8 mouse cellular contexts compared by ENCODE assay signal in genomic region chr8:83567668-83568067, GRCm38 (mm10). TPM values are rescaled to one million over a fixed set of nuclear protein-coding genes. Genes with fewer than 3 reads are reported as not detected.
DNase-seq lines count a peak whose midpoint lies in the region; ATAC-seq and TF ChIP-seq lines count a peak whose summit lies in the region.
"Had no signal": no experiment of that assay in that cellular context is flagged by ENCODE, and none has a peak within 500 bp of the region (broad histone marks: within the 10 kb centered on the region; RNA-seq: fewer than 3 reads in every experiment).

No protein-coding gene starts in this region.

- ATAC-seq in embryonic facial prominence, embryonic 14.5 days (ENCODE audit: low read depth): no peak
- ATAC-seq in hindbrain, postnatal 0 days: no peak
- ATAC-seq in midbrain, embryonic 15.5 days (replicated peaks): no peak

- peak overlapping the region; percentile 74 for H3K4me2 ChIP-seq in embryonic facial prominence, embryonic 14.5 days (ENCODE audit: low read depth, low read length)
- peak overlapping the region; percentile 96 for H3K4me2 ChIP-seq in hindbrain, postnatal 0 days (ENCODE audit: low read depth, low read length)
- H3K4me2 ChIP-seq in midbrain, embryonic 15.5 days: peak overlapping the region; percentile 84

- H3K27ac ChIP-seq in left cerebral cortex, adult 2 months: no peak overlapping the region; the same call in 1 of the 2 replicates
- no peak overlapping the region for H3K27ac ChIP-seq in embryonic facial prominence, embryonic 14.5 days (replicated peaks; ENCODE audit: low read depth, low read length)
- peak overlapping the region; percentile 87; the same call in 1 of the 2 replicates for H3K27ac ChIP-seq in hindbrain, postnatal 0 days
- H3K27ac ChIP-seq in midbrain, embryonic 15.5 days: no peak overlapping the region

- H3K27me3 ChIP-seq in embryonic facial prominence, embryonic 14.5 days (replicated peaks; ENCODE audit: control insufficient read depth, insufficient read depth, low read length): no peaks in the 10 kb centered on the region
- no peaks in the 10 kb centered on the region for H3K27me3 ChIP-seq in hindbrain, postnatal 0 days (ENCODE audit: insufficient read depth, low read length)
- H3K27me3 ChIP-seq in midbrain, embryonic 15.5 days (replicated peaks): no peaks in the 10 kb centered on the region

- no peak for DNase-seq in left cerebral cortex, adult 2 months (ENCODE audit: extremely low spot score in 1 of 2, low spot score in 2 of 2)
- no peak for DNase-seq in left cerebral cortex, adult 8-10 months (ENCODE audit: low spot score in 2 of 2)
- no peak for DNase-seq in embryonic facial prominence, embryonic 14.5 days (ENCODE audit: low spot score)
- no peak for DNase-seq in hindbrain, postnatal 0 days (ENCODE audit: low spot score)
- no peak for DNase-seq in ovary, postnatal 10 days (ENCODE audit: low spot score)
- no peak for DNase-seq in gastrocnemius, postnatal 36 days

- WGBS in embryonic facial prominence, embryonic 14.5 days: 50% methylated on average over 3 of the region's 3 CpGs
- 59% methylated on average over 3 of the region's 3 CpGs for WGBS in hindbrain, postnatal 0 days
- 58% methylated on average over 3 of the region's 3 CpGs for WGBS in midbrain, embryonic 15.5 days

- H3K9ac ChIP-seq in embryonic facial prominence, embryonic 14.5 days (ENCODE audit: low read depth, low read length): peak overlapping the region; percentile 78
- H3K9ac ChIP-seq in hindbrain, postnatal 0 days (replicated peaks; ENCODE audit: low read length): peak overlapping the region; percentile 82
- H3K9ac ChIP-seq in midbrain, embryonic 15.5 days: peak overlapping the region; percentile 75; the same call in 1 of the 2 replicates

- no peak for TF ChIP-seq CTCF in left cerebral cortex, adult 2 months (IDR thresholded peaks at IDR 0.05)
- no peak for TF ChIP-seq CTCF in hindbrain, postnatal 0 days (IDR thresholded peaks at IDR 0.05; ENCODE audit: low read depth)

- no peaks in the 10 kb centered on the region; the same call in none of the 2 replicates for H3K4me1 ChIP-seq in embryonic facial prominence, embryonic 14.5 days (ENCODE audit: control insufficient read depth, insufficient read depth, low read length)
- H3K4me1 ChIP-seq in hindbrain, postnatal 0 days (ENCODE audit: insufficient read depth, low read length): peaks cover 12% of the 10 kb centered on the region
- peaks cover 21% of the 10 kb centered on the region for H3K4me1 ChIP-seq in midbrain, embryonic 15.5 days

- intact Hi-C loops in left cerebral cortex, adult 2 months (cut with DNase I): loop anchor here (5.0 kb wide), 1 partner anchor 55 kb away; no protein-coding TSS in a partner anchor
- intact Hi-C loops in gastrocnemius, postnatal 36 days (cut with DNase I): loop anchor here (5.0 to 10.0 kb wide), 2 partner anchors 40 to 123 kb away; partner anchors contain the start of genes Dnajb1 and Tecr

- H3K36me3 ChIP-seq in embryonic facial prominence, embryonic 14.5 days (ENCODE audit: control insufficient read depth, insufficient read depth, low read length): peaks cover 32% of the 10 kb centered on the region
- peaks cover 27% of the 10 kb centered on the region for H3K36me3 ChIP-seq in hindbrain, postnatal 0 days (ENCODE audit: insufficient read depth, low read length)
- H3K36me3 ChIP-seq in midbrain, embryonic 15.5 days (replicated peaks): peaks cover 18% of the 10 kb centered on the region

- peak overlapping the region; percentile 76 for H3K4me3 ChIP-seq in left cerebral cortex, adult 2 months
- H3K4me3 ChIP-seq in embryonic facial prominence, embryonic 14.5 days (ENCODE audit: low read depth, low read length): peak overlapping the region; percentile 66
- H3K4me3 ChIP-seq in hindbrain, postnatal 0 days (ENCODE audit: low read length): peak overlapping the region; percentile 80
- peak overlapping the region; percentile 83 for H3K4me3 ChIP-seq in midbrain, embryonic 15.5 days

- no peaks in the 10 kb centered on the region for H3K9me3 ChIP-seq in embryonic facial prominence, embryonic 14.5 days (ENCODE audit: control insufficient read depth, low read length)
- no peaks in the 10 kb centered on the region for H3K9me3 ChIP-seq in hindbrain, postnatal 0 days (ENCODE audit: low read length)
- H3K9me3 ChIP-seq in midbrain, embryonic 15.5 days: no peaks in the 10 kb centered on the region

RNA-seq across cellular contexts. Expression of gene Ndufb7, which starts 1.2 kb away (rescaled TPM):
- total RNA-seq in left cerebral cortex, adult 2 months (2021): 100 to 1,000 TPM; 144 to 147 TPM
- 100 to 1,000 TPM; 115 to 152 (median 134) TPM for total RNA-seq in left cerebral cortex, adult 8-10 months (2022)
- 315 and 324 TPM in 2 replicates for polyA plus RNA-seq in embryonic facial prominence, embryonic 14.5 days (2014; fragmentation: Nextera tagmentation; extraction: Ambion mirVana)
- total RNA-seq in hindbrain, postnatal 0 days (2014; rRNA removed): 124 and 186 TPM in 2 replicates
- 436 and 442 TPM in 2 replicates for polyA plus RNA-seq in hindbrain, postnatal 0 days (2015; fragmentation: Nextera tagmentation; extraction: Ambion mirVana)
- 336 and 348 TPM in 2 replicates for polyA plus RNA-seq in midbrain, embryonic 15.5 days (2015; fragmentation: Nextera tagmentation; extraction: Ambion mirVana)
- total RNA-seq in gastrocnemius, postnatal 36 days (2021): 100 to 1,000 TPM; 328 to 346 TPM

RNA-seq across cellular contexts. Expression of gene Olfr370, which starts 32.1 kb away (rescaled TPM):
- total RNA-seq in left cerebral cortex, adult 2 months (2021): not detected
- total RNA-seq in left cerebral cortex, adult 8-10 months (2022): not detected
- 0.16 and 0.19 TPM in 2 replicates for polyA plus RNA-seq in embryonic facial prominence, embryonic 14.5 days (2014; fragmentation: Nextera tagmentation; extraction: Ambion mirVana)
- total RNA-seq in hindbrain, postnatal 0 days (2014; rRNA removed): 0.05 TPM in 1 of 2 replicates, not detected in the other
- 0.08 TPM in 1 of 2 replicates, not detected in the other for polyA plus RNA-seq in hindbrain, postnatal 0 days (2015; fragmentation: Nextera tagmentation; extraction: Ambion mirVana)
- polyA plus RNA-seq in midbrain, embryonic 15.5 days (2015; fragmentation: Nextera tagmentation; extraction: Ambion mirVana): not detected in 2 replicates
- total RNA-seq in gastrocnemius, postnatal 36 days (2021): not detected
- total RNA-seq: neutrophil, adult 5-6 weeks had no signal

RNA-seq across cellular contexts. Expression of gene Tecr, which starts 40.1 kb away (rescaled TPM):
- 100 to 1,000 TPM; 572 to 605 TPM for total RNA-seq in left cerebral cortex, adult 2 months (2021)
- total RNA-seq in left cerebral cortex, adult 8-10 months (2022): 100 to 1,000 TPM; 638 to 678 (median 672) TPM
- 497 and 529 TPM in 2 replicates for polyA plus RNA-seq in embryonic facial prominence, embryonic 14.5 days (2014; fragmentation: Nextera tagmentation; extraction: Ambion mirVana)
- 1,283 and 1,409 TPM in 2 replicates for total RNA-seq in hindbrain, postnatal 0 days (2014; rRNA removed)
- 1,550 and 1,625 TPM in 2 replicates for polyA plus RNA-seq in hindbrain, postnatal 0 days (2015; fragmentation: Nextera tagmentation; extraction: Ambion mirVana)
- 1,118 and 1,124 TPM in 2 replicates for polyA plus RNA-seq in midbrain, embryonic 15.5 days (2015; fragmentation: Nextera tagmentation; extraction: Ambion mirVana)
- total RNA-seq in gastrocnemius, postnatal 36 days (2021): 100 to 1,000 TPM; 431 to 564 TPM

RNA-seq across cellular contexts. Expression of gene Dnajb1, which starts 40.3 kb away (rescaled TPM):
- total RNA-seq in left cerebral cortex, adult 2 months (2021): 10 to 100 TPM; 50.1 to 71.0 TPM
- 10 to 100 TPM; 44.9 to 46.9 (median 45.6) TPM for total RNA-seq in left cerebral cortex, adult 8-10 months (2022)
- polyA plus RNA-seq in embryonic facial prominence, embryonic 14.5 days (2014; fragmentation: Nextera tagmentation; extraction: Ambion mirVana): 47.2 and 47.5 TPM in 2 replicates
- total RNA-seq in hindbrain, postnatal 0 days (2014; rRNA removed): 35.3 and 42.7 TPM in 2 replicates
- polyA plus RNA-seq in hindbrain, postnatal 0 days (2015; fragmentation: Nextera tagmentation; extraction: Ambion mirVana): 60.1 and 65.0 TPM in 2 replicates
- polyA plus RNA-seq in midbrain, embryonic 15.5 days (2015; fragmentation: Nextera tagmentation; extraction: Ambion mirVana): 65.2 and 65.5 TPM in 2 replicates
- 1 to 10 TPM; 5.2 to 5.8 TPM for total RNA-seq in gastrocnemius, postnatal 36 days (2021)
